Mouse (Mus musculus): ENCODE data around the gene Dcun1d2. TPM values are rescaled to one million over a fixed set of nuclear protein-coding genes. Genes with fewer than 3 reads are reported as not detected.

The Dcun1d2 gene
- total RNA-seq, 2 experiments from 2014 or later, result 27.2 to 33.6 TPM

- no peak for DNase-seq (ENCODE audit: low spot score in 2 of 2)
Observed at GRCm38 (mm10) chr8:13209770-13210169, 78.2 kb downstream of the Dcun1d2 start.

GRCm38 (mm10) chr8:13208627-13209355 lies 79.1 kb downstream of the Dcun1d2 start:
- DNase-seq (ENCODE audit: low spot score in 2 of 2), result no peak

GRCm38 (mm10) chr8:13206290-13206689 lies 81.6 kb downstream of the Dcun1d2 start:
- no peak for DNase-seq (ENCODE audit: low spot score in 2 of 2)

Other genes with a start within 250 kb of the Dcun1d2 start
- not detected for gene Proz, start 227.2 kb downstream of the Dcun1d2 start, total RNA-seq (2021)
- 10 to 100 TPM; 19.4 to 20.9 TPM for gene Pcid2, start 182.7 kb downstream of the Dcun1d2 start, total RNA-seq (2021)
- 100 to 1,000 TPM in 1 of 2 experiments, 10 to 100 TPM in 1; 77.3 to 136 TPM for gene Cul4a, start 182.5 kb downstream of the Dcun1d2 start, total RNA-seq (2021)
- 100 to 1,000 TPM; 456 to 471 TPM for gene Lamp1, start 129.0 kb downstream of the Dcun1d2 start, total RNA-seq (2021)
- 10 to 100 TPM in 1 of 2 experiments, 1 to 10 TPM in 1; 9.1 to 15.3 TPM for gene Grtp1, start 87.5 kb downstream of the Dcun1d2 start, total RNA-seq (2021)
- 10 to 100 TPM in 1 of 2 experiments, 1 to 10 TPM in 1; 7.8 to 18.5 TPM for gene Adprhl1, start 34.0 kb downstream of the Dcun1d2 start, total RNA-seq (2021)
- 10 to 100 TPM; 31.2 to 33.2 TPM for gene Tmco3, start 59 bp upstream of the Dcun1d2 start, total RNA-seq (2021)
- 10 to 100 TPM; 49.1 to 58.3 TPM for gene Tfdp1, start 50.6 kb upstream of the Dcun1d2 start, total RNA-seq (2021)
- gene Atp4b, start 108.7 kb upstream of the Dcun1d2 start, total RNA-seq (2021), result 1 to 10 TPM in 1 of 2 experiments, under 1 TPM in 1; 0.60 to 5.0 TPM
- not detected for gene Grk1, start 117.0 kb upstream of the Dcun1d2 start, total RNA-seq (2021)
- 1 to 10 TPM; 1.3 to 1.7 TPM for gene Tmem255b, start 147.1 kb upstream of the Dcun1d2 start, total RNA-seq (2021)
- 100 to 1,000 TPM; 100 to 394 TPM for gene Gas6, start 206.4 kb upstream of the Dcun1d2 start, total RNA-seq (2021)